Mouse (Mus musculus): Measurements from ENCODE around the gene Exd2. TPM values are rescaled to one million over a fixed set of nuclear protein-coding genes. Genes with fewer than 3 reads are reported as not detected.

Exd2 gene
- total RNA-seq (2021), result 10 to 100 TPM; 70.3 to 71.3 TPM
- long read RNA-seq, experiment 1, full-length matches to known transcripts, result 55 of 69 reads
- long read RNA-seq, experiment 1, partial matches to known transcripts, result 3 of 69 reads
- long read RNA-seq, experiment 1, other reads (novel, unspliced or antisense), result 11 of 69 reads
- long read RNA-seq, experiment 2, transcript Exd2-201 (9 exons, 3,310 nt), result major isoform, 49 of 63 reads
- long read RNA-seq, experiment 2, partial matches to known transcripts, result 3 of 63 reads
- long read RNA-seq, experiment 2, other reads (novel, unspliced or antisense), result 11 of 63 reads

- DNase-seq (ENCODE audit: low spot score in 2 of 2), result peak; percentile 86 to 91
Measured at GRCm38 (mm10) chr12:80462942-80463651, at the start of gene Exd2. TSS of gene Exd2 (plus strand) at chr12:80463095.

- DNase-seq (ENCODE audit: low spot score in 2 of 2), result no peak
Measured at GRCm38 (mm10) chr12:80415100-80415499, 47.8 kb upstream of the Exd2 start.

GRCm38 (mm10) chr12:80427683-80428082 lies 35.2 kb upstream of the Exd2 start:
- DNase-seq (ENCODE audit: low spot score in 2 of 2), result no peak

GRCm38 (mm10) chr12:80433266-80433665 lies 29.6 kb upstream of the Exd2 start:
- no peak for DNase-seq (ENCODE audit: low spot score in 2 of 2)

GRCm38 (mm10) chr12:80434601-80434960 lies 28.3 kb upstream of the Exd2 start:
- DNase-seq (ENCODE audit: low spot score in 2 of 2), result no peak

- peak; percentile 72 to 76 for DNase-seq (ENCODE audit: low spot score in 2 of 2)
Measured at GRCm38 (mm10) chr12:80434961-80435691, 27.8 kb upstream of the Exd2 start.

GRCm38 (mm10) chr12:80435887-80436286 lies 27.0 kb upstream of the Exd2 start:
- no peak for DNase-seq (ENCODE audit: low spot score in 2 of 2)

GRCm38 (mm10) chr12:80436336-80436976 lies 26.4 kb upstream of the Exd2 start, which contains the start of gene Dcaf5:
TSS of gene Dcaf5 (minus strand) at chr12:80436601.
- peak; percentile 67 to 73 for DNase-seq (ENCODE audit: low spot score in 2 of 2)

- DNase-seq (ENCODE audit: low spot score in 2 of 2), result no peak
Measured at GRCm38 (mm10) chr12:80437051-80437675, 25.7 kb upstream of the Exd2 start.

GRCm38 (mm10) chr12:80440957-80441356 lies 21.9 kb upstream of the Exd2 start:
- DNase-seq (ENCODE audit: low spot score in 2 of 2), result no peak

GRCm38 (mm10) chr12:80444525-80445109 lies 18.3 kb upstream of the Exd2 start:
- DNase-seq (ENCODE audit: low spot score in 2 of 2), result no peak

- DNase-seq (ENCODE audit: low spot score in 2 of 2), result no peak
Measured at GRCm38 (mm10) chr12:80453506-80453905, 9.4 kb upstream of the Exd2 start.

- DNase-seq (ENCODE audit: low spot score in 2 of 2), result no peak
Measured at GRCm38 (mm10) chr12:80458033-80458432, 4.9 kb upstream of the Exd2 start.

GRCm38 (mm10) chr12:80462292-80462896 lies 501 bp upstream of the Exd2 start:
- DNase-seq (ENCODE audit: low spot score in 2 of 2), result peak in 1 of 2 experiments; percentile 18

GRCm38 (mm10) chr12:80463666-80464269 lies 873 bp downstream of the Exd2 start:
- peak in 1 of 2 experiments; percentile 11 for DNase-seq (ENCODE audit: low spot score in 2 of 2)

- DNase-seq (ENCODE audit: low spot score in 2 of 2), result no peak
Measured at GRCm38 (mm10) chr12:80470206-80470605, 7.3 kb downstream of the Exd2 start.

- DNase-seq (ENCODE audit: low spot score in 2 of 2), result no peak
Measured at GRCm38 (mm10) chr12:80471926-80472325, 9.0 kb downstream of the Exd2 start.

GRCm38 (mm10) chr12:80473731-80474130 lies 10.8 kb downstream of the Exd2 start:
- no peak for DNase-seq (ENCODE audit: low spot score in 2 of 2)

- no peak for DNase-seq (ENCODE audit: low spot score in 2 of 2)
Measured at GRCm38 (mm10) chr12:80479986-80480385, 17.1 kb downstream of the Exd2 start.

- no peak for DNase-seq (ENCODE audit: low spot score in 2 of 2)
Measured at GRCm38 (mm10) chr12:80483397-80483796, 20.5 kb downstream of the Exd2 start.

Measured in layer of hippocampus, postnatal 14 days (tissue).